Mouse (Mus musculus) liver, postnatal 0 days (tissue): ENCODE measurements around the gene Bend7. TPM values are rescaled to one million over a fixed set of nuclear protein-coding genes. Genes with fewer than 3 reads are reported as not detected.

ENCODE experiments used
- ATAC-seq: fragments of 200-750 bp; cut with Nextera tagmentation; 2 replicates; pipeline ENCODE4 v1.8.0; 2017; ENCODE audit warnings: mild to moderate bottlenecking, moderate library complexity
- DNase-seq: peaks from one replicate; pipeline ENCODE4 v3.0.0-alpha.2; 2016
- H3K27ac ChIP-seq: fragments of 300-500 bp; sonication (generic); 2 replicates; pipeline ENCODE4 v1.5.1; 2014; ENCODE audit warnings: antibody characterized with exemption, moderate library complexity, mild to moderate bottlenecking, low read depth
- H3K27me3 ChIP-seq: fragments of 300-500 bp; sonication (generic); 2 replicates; pipeline ENCODE4 v1.6.1; 2014; ENCODE audit warnings: low read length, control low read depth, mixed read lengths; ENCODE audit not compliant: insufficient read depth
- H3K36me3 ChIP-seq: fragments of 300-500 bp; sonication (generic); replicated peaks from 2 replicates; pipeline ENCODE4 v1.6.1; 2014; ENCODE audit warnings: mild to moderate bottlenecking, control low read depth, low read length, moderate library complexity, mixed read lengths; ENCODE audit not compliant: insufficient read depth
- H3K4me1 ChIP-seq: fragments of 300-500 bp; sonication (generic); 2 replicates; pipeline ENCODE4 v1.6.1; 2014; ENCODE audit warnings: antibody characterized with exemption, mild to moderate bottlenecking, control low read depth; ENCODE audit not compliant: insufficient read depth
- H3K4me2 ChIP-seq: fragments of 300-500 bp; sonication (generic); 2 replicates; pipeline ENCODE4 v1.6.1; 2014; ENCODE audit warnings: low read depth, mild to moderate bottlenecking, low read length, moderate library complexity, mixed read lengths
- H3K4me3 ChIP-seq: fragments of 300-500 bp; sonication (generic); 2 replicates; pipeline ENCODE4 v1.5.1; 2014; ENCODE audit warnings: low read depth, low read length
- H3K9ac ChIP-seq: fragments of 300-500 bp; sonication (generic); replicated peaks from 2 replicates; pipeline ENCODE4 v1.6.1; 2014; ENCODE audit warnings: mild to moderate bottlenecking, moderate library complexity
- H3K9me3 ChIP-seq: fragments of 300-500 bp; sonication (generic); 2 replicates; pipeline ENCODE4 v1.6.1; 2016; ENCODE audit warnings: mild to moderate bottlenecking, control low read depth, low read length, mixed read lengths
- CTCF ChIP-seq: sonication (generic); IDR thresholded peaks from 2 replicates; pipeline ENCODE4 v1.5.1; 2016; ENCODE audit warnings: antibody characterized with exemption, low read depth
- EP300 ChIP-seq: IDR thresholded peaks from 2 replicates; pipeline ENCODE4 v1.6.1; 2016; ENCODE audit warnings: antibody characterized with exemption, low read depth, mild to moderate bottlenecking
- WGBS: fragments of 180-500 bp; shearing (Covaris S2); extraction: QIAGEN DNeasy Blood & Tissue Kit; methylation state at CpG from one replicate; pipeline ENCODE4 v1.1.7; 2014; ENCODE audit not compliant: insufficient replicate concordance; 5-methylcytosine and 5-hydroxymethylcytosine counted together
- polyA plus RNA-seq: library from polyadenylated mRNA; unstranded; fragments of >200 nt; fragmentation: Nextera tagmentation; extraction: Ambion mirVana; gene quantifications from 2 replicates; pipeline ENCODE4 v1.2.1, GENCODE M21; 2015

Bend7 gene
- polyA plus RNA-seq, 1 experiment from 2014 or later = 2.6 TPM

GRCm38 (mm10) chr2:4717081-4717768 lies 406 bp upstream of the Bend7 start:
- TF ChIP-seq EP300 (no peak), CTCF (no peak)
- peaks cover 31% of the 10 kb centered on the region for H3K27me3 ChIP-seq
- peak overlapping the region; percentile 65; the same call in 1 of the 2 replicates for H3K27ac ChIP-seq
- H3K9ac ChIP-seq = peak overlapping the region; percentile 51
- ATAC-seq (no peak; the same call in 1 of the 2 replicates), DNase-seq (peak; percentile 37)
- H3K4me2 ChIP-seq = peak overlapping the region; percentile 70
- peak overlapping the region; percentile 59 for H3K4me3 ChIP-seq
- H3K9me3 ChIP-seq = no peaks in the 10 kb centered on the region
- H3K36me3 ChIP-seq = no peaks in the 10 kb centered on the region
- WGBS = 9% methylated on average over 25 of the region's 49 CpGs
- H3K4me1 ChIP-seq = no peaks in the 10 kb centered on the region

- H3K4me2 ChIP-seq = no peak overlapping the region
Measured at GRCm38 (mm10) chr2:4723088-4723487, 5.5 kb downstream of the Bend7 start.

GRCm38 (mm10) chr2:4730161-4730560 lies 12.5 kb downstream of the Bend7 start:
- Histone ChIP-seq H3K4me2 (no peak overlapping the region), H3K9me3 (no peaks in the 10 kb centered on the region), H3K27ac (no peak overlapping the region), H3K27me3 (no peaks in the 10 kb centered on the region), H3K4me3 (no peak overlapping the region), H3K4me1 (no peaks in the 10 kb centered on the region), H3K9ac (no peak overlapping the region), H3K36me3 (no peaks in the 10 kb centered on the region)
- TF ChIP-seq EP300 (no peak), CTCF (no peak)
- no peak for DNase-seq
- ATAC-seq = no peak
- 60% methylated on average over 4 of the region's 4 CpGs for WGBS

More at GRCm38 (mm10) chr2:4723088-4723487, 5.5 kb downstream of the Bend7 start:
- H3K4me1 ChIP-seq = peaks cover 4% of the 10 kb centered on the region; the same call in 1 of the 2 replicates
- no peak overlapping the region for H3K9ac ChIP-seq
- WGBS = 66% methylated on average over 8 of the region's 8 CpGs
- H3K9me3 ChIP-seq = no peaks in the 10 kb centered on the region
- DNase-seq (no peak), ATAC-seq (no peak)
- peaks cover 9% of the 10 kb centered on the region for H3K27me3 ChIP-seq
- H3K27ac ChIP-seq = no peak overlapping the region
- H3K36me3 ChIP-seq = no peaks in the 10 kb centered on the region
- no peak for TF ChIP-seq CTCF
- TF ChIP-seq EP300 = no peak
- H3K4me3 ChIP-seq = no peak overlapping the region

GRCm38 (mm10) chr2:4733971-4734370 lies 16.3 kb downstream of the Bend7 start:
- no peak for ATAC-seq
- no peak for TF ChIP-seq EP300
- TF ChIP-seq CTCF = no peak
- no peak overlapping the region for H3K4me3 ChIP-seq
- H3K9ac ChIP-seq = no peak overlapping the region
- H3K36me3 ChIP-seq = no peaks in the 10 kb centered on the region
- no peaks in the 10 kb centered on the region for H3K9me3 ChIP-seq
- no peaks in the 10 kb centered on the region for H3K4me1 ChIP-seq
- no peaks in the 10 kb centered on the region for H3K27me3 ChIP-seq
- no peak for DNase-seq
- no peak overlapping the region for H3K4me2 ChIP-seq
- WGBS = 54% methylated on average over 1 of the region's 1 CpGs
- no peak overlapping the region for H3K27ac ChIP-seq

- Histone ChIP-seq H3K36me3 (no peaks in the 10 kb centered on the region), H3K4me2 (no peak overlapping the region), H3K27me3 (no peaks in the 10 kb centered on the region), H3K9ac (no peak overlapping the region), H3K9me3 (no peaks in the 10 kb centered on the region), H3K4me3 (no peak overlapping the region), H3K27ac (no peak overlapping the region), H3K4me1 (no peaks in the 10 kb centered on the region)
- TF ChIP-seq EP300 (no peak), CTCF (no peak)
- no peak for ATAC-seq
- no peak for DNase-seq
- WGBS = 49% methylated on average over 7 of the region's 7 CpGs
Measured at GRCm38 (mm10) chr2:4736095-4736797, 18.6 kb downstream of the Bend7 start.

- H3K36me3 ChIP-seq = no peaks in the 10 kb centered on the region
- H3K27me3 ChIP-seq = no peaks in the 10 kb centered on the region
- DNase-seq (no peak), ATAC-seq (no peak)
- H3K4me2 ChIP-seq = no peak overlapping the region
- WGBS = 73% methylated on average over 4 of the region's 4 CpGs
- TF ChIP-seq CTCF = no peak
- TF ChIP-seq EP300 = no peak
- H3K9me3 ChIP-seq = no peaks in the 10 kb centered on the region
- no peak overlapping the region for H3K27ac ChIP-seq
- no peak overlapping the region for H3K4me3 ChIP-seq
- no peak overlapping the region for H3K9ac ChIP-seq
- H3K4me1 ChIP-seq = no peaks in the 10 kb centered on the region
Measured at GRCm38 (mm10) chr2:4736798-4737155, 19.1 kb downstream of the Bend7 start.
